Mouse (Mus musculus): ENCODE measurements around the gene Fam71e2.

DNA sequence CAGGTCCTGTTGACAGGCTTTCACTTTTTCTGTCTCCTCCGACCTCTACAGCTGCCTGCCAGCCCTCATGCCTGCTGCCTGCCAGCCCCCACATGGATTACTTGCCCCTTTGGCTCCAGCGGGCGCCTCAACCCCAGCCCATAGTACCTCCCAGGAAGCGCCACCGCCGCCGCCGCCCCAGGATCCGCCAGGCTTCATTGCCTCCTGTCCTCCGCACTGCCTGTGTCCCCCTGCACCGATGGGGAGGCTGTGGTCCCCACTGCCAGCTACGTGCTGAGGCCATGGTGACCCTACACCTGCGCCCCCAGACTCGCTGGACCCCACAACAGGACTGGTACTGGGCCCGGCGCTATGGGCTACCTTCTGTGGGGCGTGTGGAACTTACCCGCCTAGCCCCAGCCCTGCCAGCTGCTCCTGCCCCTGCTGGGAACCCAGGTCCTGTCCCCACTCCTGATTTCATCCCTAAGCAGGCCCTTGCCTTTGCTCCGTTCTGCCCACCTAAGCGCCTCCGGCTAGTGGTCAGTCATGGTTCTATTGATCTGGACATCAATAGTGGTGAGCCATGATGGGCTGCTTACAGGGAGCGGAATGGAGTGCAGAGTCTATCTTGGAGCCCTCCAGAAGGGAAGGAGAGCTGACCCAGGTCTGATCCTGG lies 24.6 kb downstream of the Fam71e2 start:
- TF ChIP-seq CTCF (IDR thresholded peaks at IDR 0.05; ENCODE audit: extremely low read depth, insufficient read depth, insufficient read length, insufficient replicate concordance) (no peak), POLR2A (IDR thresholded peaks at IDR 0.05; ENCODE audit: low read depth, low read length) (no peak)
